Mouse (Mus musculus) layer of hippocampus, postnatal 10 days (tissue): Measurements from ENCODE around the gene Flnb. TPM values are rescaled to one million over a fixed set of nuclear protein-coding genes. Genes with fewer than 3 reads are reported as not detected.
A peak's percentile ranks its signal among the peaks of the same experiment; 100 is the strongest.

ENCODE experiments used
- DNase-seq, 2 experiments: peaks; one replicate each; pipeline ENCODE4 v3.0.0; 2021; ENCODE audit warnings: low spot score in 2 of 2
- long read RNA-seq: library from polyadenylated mRNA; stranded (forward); transcript quantifications from one replicate; pipeline ENCODE4 v2.0.0, GENCODE M21; 2023
- total RNA-seq, 2 experiments: library from RNA; stranded (reverse); gene quantifications; 2 replicates each; pipeline ENCODE4 v1.2.3; 2021

The Flnb gene
- 10 to 100 TPM; 32.1 to 34.2 TPM for total RNA-seq
- long read RNA-seq, partial matches to known transcripts = 8 of 9 reads
- long read RNA-seq, other reads (novel, unspliced or antisense) = 1 of 9 reads

DNA sequence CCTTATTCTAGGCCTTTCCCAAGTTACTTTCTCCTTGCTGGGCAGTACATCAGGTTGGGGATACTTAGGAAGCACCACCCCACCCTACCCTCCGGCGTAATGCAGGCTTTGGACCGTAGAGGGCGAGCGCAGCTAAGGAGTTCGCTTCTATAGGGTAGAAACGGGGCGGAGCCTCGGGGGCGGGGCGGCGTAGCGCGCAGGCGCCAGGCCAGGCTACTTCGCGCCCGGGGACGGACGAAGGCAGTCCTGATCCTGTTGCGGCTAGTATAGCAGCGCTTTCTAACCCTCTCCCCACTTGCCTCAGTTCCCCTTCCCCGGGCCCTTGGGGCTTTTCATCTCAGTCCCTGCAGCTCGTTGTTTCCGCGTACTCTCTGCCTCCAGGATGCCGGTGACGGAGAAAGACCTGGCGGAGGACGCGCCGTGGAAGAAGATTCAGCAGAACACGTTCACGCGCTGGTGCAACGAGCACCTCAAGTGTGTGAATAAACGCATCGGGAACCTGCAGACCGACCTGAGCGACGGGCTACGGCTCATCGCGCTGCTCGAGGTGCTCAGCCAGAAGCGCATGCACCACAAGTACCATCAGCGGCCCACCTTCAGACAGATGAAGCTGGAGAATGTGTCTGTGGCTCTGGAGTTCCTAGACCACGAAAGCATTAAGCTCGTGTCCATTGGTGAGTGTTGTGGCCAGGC, at the start of gene Flnb:
Gene Flnb (plus strand): TSS at position 188 of the 693 bp plus-strand sequence.
- DNase-seq = peak; percentile 98

GRCm38 (mm10) chr14:7773714-7774389, 43.9 kb upstream of the Flnb start:
- peak; percentile 30 to 38 for DNase-seq

GRCm38 (mm10) chr14:7786073-7786472, 31.7 kb upstream of the Flnb start:
- no peak for DNase-seq

- DNase-seq = no peak
These were observed 28.3 kb upstream of the Flnb start for GRCm38 (mm10) chr14:7789266-7790030.

DNA sequence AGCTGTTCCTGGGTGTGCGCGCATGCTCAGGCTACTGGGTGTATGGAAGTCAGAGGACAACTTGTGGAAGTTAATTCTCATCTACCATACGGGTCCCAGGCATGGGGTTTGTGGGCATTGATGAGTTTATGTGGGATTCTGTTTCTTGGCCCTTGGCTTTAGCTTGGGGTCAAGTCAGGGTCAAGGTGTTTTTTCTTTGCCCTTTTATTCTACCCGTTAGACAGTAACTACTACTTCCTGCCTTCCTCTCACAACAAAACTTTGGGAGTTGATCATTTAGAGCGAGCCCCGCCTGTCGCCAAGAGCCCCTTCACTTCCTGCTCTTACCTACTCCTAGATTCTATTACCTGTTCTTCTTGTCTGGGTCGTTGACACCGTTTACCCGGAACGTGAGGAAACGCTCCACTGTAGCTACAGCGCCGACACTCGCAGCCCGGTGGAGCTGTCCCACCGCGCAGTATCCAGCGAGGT, 26.7 kb upstream of the Flnb start:
- no peak for DNase-seq

DNA sequence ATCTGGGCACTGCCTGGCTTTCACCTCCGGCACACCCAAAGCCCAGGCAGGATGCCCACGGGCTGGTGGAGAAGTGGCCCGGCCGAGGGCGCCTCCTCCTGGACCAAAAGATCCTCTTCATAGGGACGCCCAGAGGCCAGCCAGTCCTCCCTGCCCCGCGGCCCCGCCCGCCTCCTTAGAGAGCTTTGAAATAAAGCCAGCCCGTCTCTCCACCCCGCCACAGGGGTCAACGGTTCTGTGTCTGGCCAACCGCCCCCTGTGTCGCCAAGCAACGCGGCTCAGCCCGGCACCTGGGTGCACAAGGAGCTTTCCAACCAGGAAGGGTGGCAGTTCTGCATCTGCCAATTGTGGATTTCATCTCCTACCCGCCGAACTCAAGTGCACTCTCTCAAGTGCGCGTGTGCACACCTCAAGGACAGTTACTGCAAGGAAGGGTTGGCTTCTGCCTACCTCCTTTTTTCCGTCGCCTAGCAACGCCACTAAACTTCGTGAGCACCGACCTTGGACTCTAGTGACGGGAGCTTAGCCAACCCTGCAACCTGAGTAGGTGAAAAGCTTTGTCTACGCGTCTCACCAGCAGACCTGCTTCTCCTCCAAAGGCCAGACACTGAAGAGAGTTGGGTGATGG, 26.1 kb upstream of the Flnb start, which contains the start of gene Gm26661:
Gene Gm26661 (plus strand): TSS at position 56 of the 628 bp plus-strand sequence.
- DNase-seq = peak; percentile 19 to 49

- DNase-seq = no peak
These were observed 21.8 kb upstream of the Flnb start for GRCm38 (mm10) chr14:7795961-7796360.

DNA sequence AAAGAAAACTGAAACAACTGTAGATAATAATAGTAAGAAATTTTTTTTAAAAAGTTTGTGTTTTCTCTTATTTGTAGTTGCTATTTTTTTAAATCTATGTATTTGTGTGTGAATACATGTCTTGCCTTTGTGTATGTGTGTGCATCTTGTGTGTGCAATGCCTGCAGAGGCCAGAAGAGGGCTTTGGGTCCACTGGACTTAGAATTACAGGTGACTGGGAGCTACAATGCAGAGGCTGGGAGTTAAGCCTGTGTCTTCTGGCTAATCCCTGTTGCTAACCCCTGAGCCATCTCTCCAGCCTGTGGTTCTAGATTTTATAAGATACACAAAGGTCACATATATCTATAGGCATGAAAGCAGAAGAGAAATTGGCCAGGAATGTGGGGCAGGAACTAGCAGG, 17.1 kb upstream of the Flnb start:
- no peak for DNase-seq

DNA sequence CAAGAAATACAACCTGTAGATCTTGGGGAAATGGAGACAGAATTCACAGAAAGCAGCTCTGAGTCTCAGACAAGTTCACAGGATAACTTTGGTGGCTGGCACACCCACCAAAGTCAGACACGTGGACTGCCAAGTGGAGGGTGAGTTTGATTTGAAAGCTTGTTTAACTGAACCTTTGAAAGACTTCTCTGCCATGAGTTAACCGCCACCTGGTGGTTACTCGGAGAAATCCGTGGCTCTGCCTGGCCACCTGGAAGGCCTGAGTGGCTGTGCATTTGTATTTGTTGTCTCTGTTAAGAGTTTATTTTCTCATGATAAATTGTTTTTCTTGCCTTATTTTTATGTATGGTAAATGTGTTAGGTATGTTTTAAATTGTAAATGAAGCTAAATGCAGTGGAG, 15.9 kb upstream of the Flnb start:
- DNase-seq = peak; percentile 50 to 60

DNA sequence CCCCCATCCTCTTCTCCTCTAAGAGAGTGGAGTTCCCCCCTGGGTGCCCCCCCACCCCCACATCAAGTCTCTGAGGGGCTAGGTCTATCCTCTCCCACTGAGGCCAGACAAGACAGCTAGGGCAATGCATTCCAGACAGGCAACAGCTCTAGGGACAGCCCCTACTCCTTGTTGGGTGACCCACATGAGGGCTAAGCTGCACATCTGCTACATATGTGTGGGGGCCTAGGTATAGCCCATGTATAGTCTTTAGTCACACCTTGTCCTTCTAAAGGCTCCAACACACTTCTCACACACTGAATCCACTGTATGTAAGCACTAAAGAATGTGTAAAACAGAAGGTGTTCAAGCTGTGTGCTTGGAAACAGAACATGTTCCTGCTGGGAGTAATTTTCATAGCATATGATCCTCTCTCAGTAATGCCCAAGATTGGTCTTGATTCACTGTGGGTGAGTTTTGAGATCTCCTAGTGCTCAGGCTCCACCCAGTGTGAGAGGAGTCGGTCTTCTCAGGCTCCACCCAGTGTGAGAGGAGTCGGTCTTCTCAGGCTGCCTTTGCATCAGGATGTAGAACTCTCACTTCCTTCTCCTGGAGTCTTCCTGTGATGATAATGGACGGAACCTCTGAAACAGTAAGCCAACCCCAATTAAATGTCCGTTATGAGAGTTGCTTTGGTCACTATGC, 13.7 kb upstream of the Flnb start:
- DNase-seq = no peak

DNA sequence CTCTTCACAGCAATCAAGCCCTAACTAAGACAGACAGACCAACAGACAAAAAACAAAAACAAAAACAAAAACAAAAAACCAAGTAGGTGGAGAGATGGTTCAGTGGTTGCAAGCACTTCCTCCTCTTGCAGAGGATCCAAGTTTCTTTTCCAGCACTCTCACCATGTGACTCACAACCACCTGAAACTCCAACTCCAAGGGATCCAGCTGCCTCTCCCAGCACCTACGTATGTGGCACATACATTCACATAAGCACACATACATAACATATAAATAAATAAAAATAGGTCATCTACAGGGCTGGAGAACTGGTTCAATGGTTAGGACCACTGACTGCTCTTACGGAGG, 13.2 kb upstream of the Flnb start:
- DNase-seq = no peak

DNA sequence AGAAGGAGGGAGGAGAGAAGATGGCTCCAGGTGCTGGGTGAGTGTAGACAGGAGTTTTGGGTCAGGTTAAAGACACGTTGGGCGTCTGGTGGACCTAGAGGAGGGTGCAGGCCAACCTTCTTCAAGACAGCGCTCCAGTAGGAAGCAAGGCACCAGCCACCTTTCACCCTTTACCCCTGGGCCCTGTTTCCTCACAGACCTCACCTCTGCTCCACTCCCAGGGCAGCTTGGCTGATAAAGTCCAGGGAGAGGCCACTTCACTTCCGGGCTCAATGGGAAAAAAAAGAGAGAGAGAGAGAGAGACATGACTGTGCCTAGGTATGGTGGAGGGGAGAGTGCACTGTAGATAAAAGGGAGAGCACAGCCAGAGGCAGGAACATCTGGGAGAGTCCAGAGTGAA, 10.0 kb upstream of the Flnb start:
- DNase-seq = no peak

GRCm38 (mm10) chr14:7808501-7808981, 9.2 kb upstream of the Flnb start:
- peak in 1 of 2 experiments; percentile 9 for DNase-seq

DNA sequence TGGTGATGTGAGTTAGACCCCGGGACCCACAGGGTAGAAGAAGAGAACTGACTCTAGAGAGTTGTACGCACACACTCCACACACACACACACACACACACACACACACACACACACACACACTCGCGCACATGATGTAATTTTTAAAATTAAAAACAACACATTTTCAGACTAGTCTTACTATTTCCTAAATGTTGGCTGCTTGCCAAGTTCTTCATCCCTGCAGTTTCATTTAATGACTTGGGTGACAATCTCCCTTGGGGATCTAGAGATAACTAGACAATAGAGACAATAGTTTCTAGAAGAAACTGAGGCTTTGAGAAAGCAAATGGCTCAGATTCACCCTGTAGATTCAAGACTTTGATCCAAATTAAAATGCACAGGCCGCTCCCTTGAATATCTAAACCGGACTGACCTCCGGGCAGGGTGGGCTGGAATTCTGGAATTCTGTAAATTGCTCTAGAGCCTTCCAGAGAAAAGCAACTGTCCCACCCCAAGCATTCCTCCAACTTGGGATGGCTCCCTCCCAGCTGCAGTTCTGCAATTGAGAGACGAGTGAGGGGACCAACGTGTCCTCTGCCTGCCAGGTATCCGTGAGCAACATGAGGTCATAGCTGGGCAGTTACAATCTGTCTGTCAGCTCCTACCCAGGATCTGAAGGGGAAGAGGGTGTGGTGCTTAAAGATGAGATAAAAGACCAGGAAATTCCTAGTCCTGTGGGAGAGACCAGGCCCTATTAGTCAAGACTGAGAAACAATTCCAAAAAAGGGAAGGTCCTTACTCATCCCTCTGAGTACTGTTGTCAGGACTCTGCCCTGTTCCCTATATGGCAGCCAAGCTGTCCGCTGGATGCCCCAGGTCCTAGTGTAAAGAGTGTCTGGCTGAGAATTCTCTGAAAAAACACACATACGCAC, 8.5 kb upstream of the Flnb start:
- DNase-seq = no peak

- peak in 1 of 2 experiments; percentile 24 for DNase-seq
These were observed 835 bp downstream of the Flnb start for GRCm38 (mm10) chr14:7818463-7819121.

DNA sequence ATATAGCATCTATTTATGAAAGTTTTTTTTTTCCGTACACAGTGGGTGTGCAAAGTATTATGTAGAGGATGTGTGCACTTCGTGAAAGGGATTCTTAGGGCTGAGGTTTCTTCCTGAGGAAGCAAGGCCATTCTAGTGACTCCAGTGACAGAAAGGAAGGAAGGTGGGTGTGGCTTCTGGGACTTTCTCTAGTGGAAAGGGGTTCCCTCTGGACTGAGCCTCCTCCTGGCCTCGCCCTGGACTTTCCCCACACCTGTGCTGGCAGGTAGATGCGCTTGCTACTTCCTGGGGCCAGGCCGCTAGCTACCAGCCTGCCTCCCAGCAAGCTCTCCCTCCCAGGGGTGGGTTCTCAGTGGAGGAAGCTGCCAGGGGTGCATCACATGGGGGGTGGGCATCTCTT, 1.7 kb downstream of the Flnb start:
- no peak for DNase-seq

DNA sequence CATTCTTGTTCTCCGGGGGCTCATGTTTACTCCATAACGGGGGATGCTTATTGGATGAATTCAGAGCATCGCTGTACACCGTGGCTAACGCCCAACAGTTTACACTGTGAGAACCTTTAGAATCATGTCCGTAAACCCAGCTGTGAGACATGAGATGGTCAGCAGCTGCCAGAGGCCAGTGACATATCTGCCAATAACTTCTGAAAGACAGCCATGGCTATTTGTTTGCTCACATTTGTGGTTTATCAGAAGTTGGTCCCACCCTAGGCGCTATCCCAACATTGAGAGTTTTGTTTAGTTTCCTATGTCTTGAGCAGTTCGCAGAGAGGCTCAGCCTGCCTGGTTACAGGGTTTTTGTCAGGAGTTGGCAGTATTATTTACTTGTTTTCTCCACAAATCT, 3.6 kb downstream of the Flnb start:
- DNase-seq = no peak

- DNase-seq = no peak
These were observed 4.9 kb downstream of the Flnb start for GRCm38 (mm10) chr14:7822693-7823092.

- DNase-seq = no peak
These were observed 7.0 kb downstream of the Flnb start for GRCm38 (mm10) chr14:7824651-7825268.
